Mouse (Mus musculus): ENCODE results near the gene Ccdc124. TPM values are rescaled to one million over a fixed set of nuclear protein-coding genes. Genes with fewer than 3 reads are reported as not detected.
"Not testable (repeated sequence)": the region's sequence is repeated elsewhere in the genome, so short reads cannot be mapped to it uniquely, and the experiment has no call there.

The Ccdc124 gene
- total RNA-seq, 1 experiment, result 82.3 TPM

DNA sequence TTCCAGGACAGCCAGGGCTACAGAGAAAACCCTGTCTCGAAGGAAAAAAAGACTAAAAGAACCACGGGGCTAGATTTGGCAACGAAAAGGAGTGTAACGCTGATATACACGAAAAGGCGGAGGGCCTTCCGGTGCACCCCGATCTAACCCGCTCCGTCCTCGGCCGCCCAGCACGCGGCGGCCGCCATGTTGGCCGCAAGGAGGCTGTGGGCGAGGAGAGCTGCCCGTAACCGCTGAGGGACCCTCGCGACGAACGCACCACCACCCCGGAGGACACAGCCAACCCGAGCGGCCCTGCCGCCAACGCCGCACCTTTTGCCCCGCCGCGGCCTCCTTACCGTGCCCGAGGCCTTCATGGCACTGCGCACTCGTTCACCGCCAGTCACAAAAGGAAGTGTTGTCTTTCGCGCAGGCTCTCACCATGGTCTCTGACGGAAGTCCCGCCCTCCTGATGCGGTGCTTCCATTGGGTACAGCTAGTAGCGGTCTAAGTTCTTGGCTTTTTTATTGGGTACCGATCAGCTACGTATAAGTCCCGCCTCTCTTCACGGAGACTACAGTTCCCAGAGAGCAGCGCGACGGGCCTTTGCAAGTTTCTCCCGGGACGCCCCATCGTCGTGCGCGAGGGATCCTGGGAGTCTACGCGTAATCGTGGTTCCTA lies 23.4 kb upstream of the Ccdc124 start, which contains the start of gene Rpl18a:
TSS of gene Rpl18a (minus strand) at position 392 of the 660 bp plus-strand sequence.
- H3K9ac ChIP-seq (ENCODE audit: insufficient read depth, low read depth, low read length, poor library complexity, severe bottlenecking), result peak within 1 kb of the TSS; percentile 100
- peak; percentile 97 for DNase-seq (ENCODE audit: low read depth, low spot score)
- peaks cover 30% of the 10 kb centered on the region for H3K36me3 ChIP-seq (ENCODE audit: control insufficient read depth, insufficient read depth, low read length, poor library complexity, severe bottlenecking)
- no peaks in the 10 kb centered on the region for H3K9me3 ChIP-seq (ENCODE audit: control insufficient read depth, insufficient read depth, low read depth, low read length)
- H3K4me3 ChIP-seq (ENCODE audit: insufficient read depth in 1 of 2, low read depth in 1 of 2, low read length in 2 of 2, poor library complexity in 1 of 2, severe bottlenecking in 1 of 2), result peak within 1 kb of the TSS; percentile 82 to 98
- H3K27ac ChIP-seq (ENCODE audit: insufficient read depth, low read depth, low read length, poor library complexity, severe bottlenecking), result peak within 1 kb of the TSS; percentile 96
- no peak for TF ChIP-seq MAFK (IDR thresholded peaks at IDR 0.05; ENCODE audit: insufficient read depth, low read depth, low read length)
- no peak for TF ChIP-seq ZC3H11A (IDR thresholded peaks at IDR 0.05; ENCODE audit: borderline replicate concordance, low read depth, low read length)
- TF ChIP-seq ZNF384 (IDR thresholded peaks at IDR 0.05; ENCODE audit: low read depth, low read length), result no peak
- peak; percentile 84 for TF ChIP-seq CHD2 (IDR thresholded peaks at IDR 0.05; ENCODE audit: low read depth, low read length)
- TF ChIP-seq HCFC1 (IDR thresholded peaks at IDR 0.05; ENCODE audit: borderline replicate concordance, insufficient read depth, low read length), result peak; percentile 88
- in situ Hi-C loops (cut with MboI; ENCODE audit: low sequenced_read_pairs in 2 of 2, unreplicated experiment in 2 of 2), result no loop called here
- peaks cover 0 to 11% of the 10 kb centered on the region in 2 experiments; a peak in 1 of 4 replicates for H3K4me1 ChIP-seq (ENCODE audit: control insufficient read depth in 2 of 2, insufficient read depth in 2 of 2, low read length in 2 of 2, poor library complexity in 1 of 2)

- DNase-seq (ENCODE audit: low read depth, low spot score), result no peak
Measured at GRCm38 (mm10) chr8:70896316-70897020, 22.7 kb upstream of the Ccdc124 start.

GRCm38 (mm10) chr8:70895571-70896259 lies 22.0 kb upstream of the Ccdc124 start:
- H3K9me3 ChIP-seq (ENCODE audit: control insufficient read depth, insufficient read depth, low read depth, low read length); DNase-seq (ENCODE audit: low read depth, low spot score); in situ Hi-C loops (cut with MboI; ENCODE audit: low sequenced_read_pairs in 2 of 2, unreplicated experiment in 2 of 2): not testable (repeated sequence)
- Histone ChIP-seq H3K36me3 (ENCODE audit: control insufficient read depth, insufficient read depth, low read length, poor library complexity, severe bottlenecking) (peaks cover 30% of the 10 kb centered on the region), H3K4me1 (ENCODE audit: control insufficient read depth in 2 of 2, insufficient read depth in 2 of 2, low read length in 2 of 2, poor library complexity in 1 of 2) (peaks cover 4 to 18% of the 10 kb centered on the region in 2 experiments; a peak in 3 of 4 replicates), H3K4me3 (ENCODE audit: insufficient read depth in 1 of 2, low read depth in 1 of 2, low read length in 2 of 2, poor library complexity in 1 of 2, severe bottlenecking in 1 of 2) (peak overlapping the region; percentile 66 to 98), H3K9ac (ENCODE audit: insufficient read depth, low read depth, low read length, poor library complexity, severe bottlenecking) (peak overlapping the region; percentile 100), H3K27ac (ENCODE audit: insufficient read depth, low read depth, low read length, poor library complexity, severe bottlenecking) (peak overlapping the region; percentile 96; the same call in 1 of the 2 replicates)

More at GRCm38 (mm10) chr8:70896316-70897020, 22.7 kb upstream of the Ccdc124 start:
- peak overlapping the region; percentile 66 to 98 for H3K4me3 ChIP-seq (ENCODE audit: insufficient read depth in 1 of 2, low read depth in 1 of 2, low read length in 2 of 2, poor library complexity in 1 of 2, severe bottlenecking in 1 of 2)
- no peaks in the 10 kb centered on the region for H3K9me3 ChIP-seq (ENCODE audit: control insufficient read depth, insufficient read depth, low read depth, low read length)
- peak overlapping the region; percentile 100 for H3K9ac ChIP-seq (ENCODE audit: insufficient read depth, low read depth, low read length, poor library complexity, severe bottlenecking)
- H3K27ac ChIP-seq (ENCODE audit: insufficient read depth, low read depth, low read length, poor library complexity, severe bottlenecking), result peak overlapping the region; percentile 96
- H3K4me1 ChIP-seq (ENCODE audit: control insufficient read depth in 2 of 2, insufficient read depth in 2 of 2, low read length in 2 of 2, poor library complexity in 1 of 2), result peaks cover 4 to 13% of the 10 kb centered on the region in 2 experiments; a peak in 3 of 4 replicates
- TF ChIP-seq HCFC1 (IDR thresholded peaks at IDR 0.05; ENCODE audit: borderline replicate concordance, insufficient read depth, low read length) (no peak), CHD2 (IDR thresholded peaks at IDR 0.05; ENCODE audit: low read depth, low read length) (no peak), ZC3H11A (IDR thresholded peaks at IDR 0.05; ENCODE audit: borderline replicate concordance, low read depth, low read length) (no peak), ZNF384 (IDR thresholded peaks at IDR 0.05; ENCODE audit: low read depth, low read length) (no peak), MAFK (IDR thresholded peaks at IDR 0.05; ENCODE audit: insufficient read depth, low read depth, low read length) (no peak)
- in situ Hi-C loops (cut with MboI; ENCODE audit: low sequenced_read_pairs in 2 of 2, unreplicated experiment in 2 of 2), result no loop called here
- peaks cover 30% of the 10 kb centered on the region for H3K36me3 ChIP-seq (ENCODE audit: control insufficient read depth, insufficient read depth, low read length, poor library complexity, severe bottlenecking)

GRCm38 (mm10) chr8:70894771-70895545 lies 21.2 kb upstream of the Ccdc124 start:
- H3K9me3 ChIP-seq (ENCODE audit: control insufficient read depth, insufficient read depth, low read depth, low read length), result no peaks in the 10 kb centered on the region
- TF ChIP-seq MAFK (IDR thresholded peaks at IDR 0.05; ENCODE audit: insufficient read depth, low read depth, low read length), result no peak
- H3K27ac ChIP-seq (ENCODE audit: insufficient read depth, low read depth, low read length, poor library complexity, severe bottlenecking), result no peak overlapping the region
- H3K4me1 ChIP-seq (ENCODE audit: control insufficient read depth in 2 of 2, insufficient read depth in 2 of 2, low read length in 2 of 2, poor library complexity in 1 of 2), result peaks cover 4 to 19% of the 10 kb centered on the region in 2 experiments; a peak in 3 of 4 replicates
- peak overlapping the region in 1 of 2 experiments; percentile 98; a peak in 2 of 4 replicates for H3K4me3 ChIP-seq (ENCODE audit: insufficient read depth in 1 of 2, low read depth in 1 of 2, low read length in 2 of 2, poor library complexity in 1 of 2, severe bottlenecking in 1 of 2)
- peaks cover 30% of the 10 kb centered on the region for H3K36me3 ChIP-seq (ENCODE audit: control insufficient read depth, insufficient read depth, low read length, poor library complexity, severe bottlenecking)
- H3K9ac ChIP-seq (ENCODE audit: insufficient read depth, low read depth, low read length, poor library complexity, severe bottlenecking), result peak overlapping the region; percentile 100; the same call in 1 of the 2 replicates
- in situ Hi-C loops (cut with MboI; ENCODE audit: low sequenced_read_pairs in 2 of 2, unreplicated experiment in 2 of 2), result no loop called here
- DNase-seq (ENCODE audit: low read depth, low spot score), result no peak
